Mouse (Mus musculus) neural tube, embryonic 14.5 days (tissue): ENCODE results near the gene Msantd3. TPM values are rescaled to one million over a fixed set of nuclear protein-coding genes. Genes with fewer than 3 reads are reported as not detected.

Experiments used
- ATAC-seq: fragments of 200-750 bp; cut with Nextera tagmentation; 2 replicates; pipeline ENCODE4 v1.8.0; 2017; ENCODE audit warnings: low read depth, mild to moderate bottlenecking, moderate TSS enrichment, moderate library complexity
- H3K27ac ChIP-seq: fragments of 300-500 bp; sonication (generic); 2 replicates; pipeline ENCODE4 v1.5.1; 2014; ENCODE audit warnings: low read depth, mild to moderate bottlenecking, control low read depth, low read length, moderate library complexity, mixed read lengths
- H3K27me3 ChIP-seq: fragments of 300-500 bp; sonication (generic); 2 replicates; pipeline ENCODE4 v1.6.1; 2014; ENCODE audit warnings: low read length; ENCODE audit not compliant: control insufficient read depth, insufficient read depth
- H3K36me3 ChIP-seq: fragments of 300-500 bp; sonication (generic); 2 replicates; pipeline ENCODE4 v1.6.1; 2014; ENCODE audit warnings: low read length, mixed read lengths; ENCODE audit not compliant: control insufficient read depth, insufficient read depth
- H3K4me1 ChIP-seq: fragments of 300-500 bp; sonication (generic); 2 replicates; pipeline ENCODE4 v1.6.1; 2014; ENCODE audit warnings: low read length; ENCODE audit not compliant: control insufficient read depth, insufficient read depth
- H3K4me2 ChIP-seq: fragments of 300-500 bp; sonication (generic); 2 replicates; pipeline ENCODE4 v1.6.1; 2014; ENCODE audit warnings: mild to moderate bottlenecking, low read depth, low read length, control low read depth
- H3K4me3 ChIP-seq: fragments of 300-500 bp; sonication (generic); 2 replicates; pipeline ENCODE4 v1.5.1; 2014; ENCODE audit warnings: low read depth, low read length, control low read depth, mixed read lengths
- H3K9ac ChIP-seq: fragments of 300-500 bp; sonication (generic); replicated peaks from 2 replicates; pipeline ENCODE4 v1.6.1; 2014; ENCODE audit warnings: low read depth, mild to moderate bottlenecking, control low read depth, low read length, mixed read lengths
- H3K9me3 ChIP-seq: fragments of 300-500 bp; sonication (generic); 2 replicates; pipeline ENCODE4 v1.6.1; 2016; ENCODE audit warnings: low read length; ENCODE audit not compliant: control insufficient read depth
- WGBS: fragments of 180-500 bp; shearing (Covaris S2); extraction: QIAGEN DNeasy Blood & Tissue Kit; methylation state at CpG from one replicate; pipeline ENCODE4 v1.1.7; 2014; 5-methylcytosine and 5-hydroxymethylcytosine counted together
- polyA plus RNA-seq: library from polyadenylated mRNA; unstranded; fragments of >200 nt; fragmentation: Nextera tagmentation; extraction: Ambion mirVana; gene quantifications from 2 replicates; pipeline ENCODE4 v1.2.1, GENCODE M21; 2014

The Msantd3 gene
- polyA plus RNA-seq, 1 experiment from 2014 or later, result 23.8 TPM

DNA sequence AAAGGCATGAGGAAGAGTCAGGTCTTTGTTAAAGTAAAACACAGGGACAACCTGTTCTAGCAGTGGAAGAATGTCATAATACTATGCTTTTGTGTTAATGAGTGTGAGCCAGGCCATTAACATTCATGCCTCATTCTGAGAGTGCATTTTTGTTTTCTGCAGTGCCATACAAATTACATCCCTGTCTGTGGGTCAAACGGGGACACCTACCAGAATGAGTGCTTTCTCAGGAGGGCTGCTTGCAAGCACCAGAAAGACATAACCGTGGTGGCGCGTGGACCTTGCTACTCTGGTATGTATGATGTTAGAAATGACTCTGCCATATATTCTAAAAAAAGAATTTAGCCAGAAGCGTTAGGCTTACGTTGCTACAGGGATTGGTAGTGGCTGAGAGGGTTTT is 70.5 kb downstream of the Msantd3 start:
- no peak overlapping the region for H3K27ac ChIP-seq
- H3K4me3 ChIP-seq, result no peak overlapping the region
- H3K9ac ChIP-seq, result no peak overlapping the region
- peaks cover 7% of the 10 kb centered on the region for H3K36me3 ChIP-seq
- no peak overlapping the region for H3K4me2 ChIP-seq
- H3K27me3 ChIP-seq, result no peaks in the 10 kb centered on the region
- no peak for ATAC-seq
- H3K4me1 ChIP-seq, result peaks cover 8% of the 10 kb centered on the region
- 85% methylated on average over 6 of the region's 6 CpGs for WGBS
- H3K9me3 ChIP-seq, result no peaks in the 10 kb centered on the region

Other genes with a start within 250 kb of the Msantd3 start
- gene Tex10, start 66.5 kb upstream of the Msantd3 start, polyA plus RNA-seq, result 45.7 and 53.2 TPM in 2 replicates
- 312 and 361 TPM in 2 replicates for gene Tmeff1, start 45.2 kb downstream of the Msantd3 start, polyA plus RNA-seq
- 2.7 TPM in 2 replicates for gene Cavin4, start 123.6 kb downstream of the Msantd3 start, polyA plus RNA-seq